Mouse (Mus musculus): ENCODE data around the gene Olfr770. TPM values are rescaled to one million over a fixed set of nuclear protein-coding genes. Genes with fewer than 3 reads are reported as not detected.
"Not testable (repeated sequence)": the region's sequence is repeated elsewhere in the genome, so short reads cannot be mapped to it uniquely, and the experiment has no call there.

Olfr770 gene
- polyA plus RNA-seq (2015; fragmentation: Nextera tagmentation; extraction: Ambion mirVana), result not detected in 2 replicates

GRCm38 (mm10) chr10:129138898-129139297, at the start of gene Olfr770:
Olfr770 (minus strand) TSS chr10:129138998.
- Histone ChIP-seq H3K9ac (ENCODE audit: low read depth, low read length) (no peak within 1 kb of the TSS), H3K27ac (ENCODE audit: low read depth, low read length) (no peak within 1 kb of the TSS), H3K27me3 (replicated peaks; ENCODE audit: control insufficient read depth, insufficient read depth, low read length) (no peaks in the 10 kb centered on the region), H3K4me3 (ENCODE audit: low read depth, low read length) (no peak within 1 kb of the TSS), H3K4me2 (replicated peaks; ENCODE audit: low read depth) (no peak within 1 kb of the TSS), H3K36me3 (ENCODE audit: control insufficient read depth, insufficient read depth) (no peaks in the 10 kb centered on the region), H3K9me3 (ENCODE audit: control insufficient read depth) (no peaks in the 10 kb centered on the region), H3K4me1 (replicated peaks; ENCODE audit: control insufficient read depth, insufficient read depth, low read length) (no peaks in the 10 kb centered on the region)
- TF ChIP-seq CTCF (IDR thresholded peaks at IDR 0.05; ENCODE audit: low read depth), result no peak
- WGBS, result 81% methylated on average over 2 of the region's 2 CpGs
- no peak for ATAC-seq

- H3K27ac ChIP-seq (ENCODE audit: low read depth, low read length); H3K9ac ChIP-seq (ENCODE audit: low read depth, low read length); H3K9me3 ChIP-seq (ENCODE audit: control insufficient read depth); H3K4me1 ChIP-seq (replicated peaks; ENCODE audit: control insufficient read depth, insufficient read depth, low read length); H3K27me3 ChIP-seq (replicated peaks; ENCODE audit: control insufficient read depth, insufficient read depth, low read length); ATAC-seq; H3K4me3 ChIP-seq (ENCODE audit: low read depth, low read length); H3K4me2 ChIP-seq (replicated peaks; ENCODE audit: low read depth); H3K36me3 ChIP-seq (ENCODE audit: control insufficient read depth, insufficient read depth): not testable (repeated sequence)
These were observed 48.5 kb upstream of the Olfr770 start, which contains the start of gene Olfr773 for GRCm38 (mm10) chr10:129187319-129187718. Olfr773 (minus strand) TSS chr10:129187419.

GRCm38 (mm10) chr10:129177821-129178220, 39.0 kb upstream of the Olfr770 start, which contains the start of gene Olfr772:
Olfr772 (minus strand) TSS chr10:129177921.
- not testable (repeated sequence) for H3K36me3 ChIP-seq (ENCODE audit: control insufficient read depth, insufficient read depth); H3K4me3 ChIP-seq (ENCODE audit: low read depth, low read length); H3K9me3 ChIP-seq (ENCODE audit: control insufficient read depth); H3K27me3 ChIP-seq (replicated peaks; ENCODE audit: control insufficient read depth, insufficient read depth, low read length); H3K27ac ChIP-seq (ENCODE audit: low read depth, low read length); H3K9ac ChIP-seq (ENCODE audit: low read depth, low read length); ATAC-seq; H3K4me1 ChIP-seq (replicated peaks; ENCODE audit: control insufficient read depth, insufficient read depth, low read length); H3K4me2 ChIP-seq (replicated peaks; ENCODE audit: low read depth)
- 81% methylated on average over 3 of the region's 4 CpGs for WGBS

- Histone ChIP-seq H3K27ac (ENCODE audit: low read depth, low read length) (no peak within 1 kb of the TSS), H3K9ac (ENCODE audit: low read depth, low read length) (no peak within 1 kb of the TSS), H3K9me3 (ENCODE audit: control insufficient read depth) (no peaks in the 10 kb centered on the region), H3K4me3 (ENCODE audit: low read depth, low read length) (no peak within 1 kb of the TSS), H3K27me3 (replicated peaks; ENCODE audit: control insufficient read depth, insufficient read depth, low read length) (no peaks in the 10 kb centered on the region), H3K4me2 (replicated peaks; ENCODE audit: low read depth) (no peak within 1 kb of the TSS), H3K4me1 (replicated peaks; ENCODE audit: control insufficient read depth, insufficient read depth, low read length) (no peaks in the 10 kb centered on the region), H3K36me3 (ENCODE audit: control insufficient read depth, insufficient read depth) (no peaks in the 10 kb centered on the region)
- 79% methylated on average over 1 of the region's 1 CpGs for WGBS
- no peak for ATAC-seq
- no peak for TF ChIP-seq CTCF (IDR thresholded peaks at IDR 0.05; ENCODE audit: low read depth)
These were observed 25.9 kb upstream of the Olfr770 start, which contains the start of gene Olfr771 for GRCm38 (mm10) chr10:129164651-129165050. Olfr771 (minus strand) TSS chr10:129164751.

DNA sequence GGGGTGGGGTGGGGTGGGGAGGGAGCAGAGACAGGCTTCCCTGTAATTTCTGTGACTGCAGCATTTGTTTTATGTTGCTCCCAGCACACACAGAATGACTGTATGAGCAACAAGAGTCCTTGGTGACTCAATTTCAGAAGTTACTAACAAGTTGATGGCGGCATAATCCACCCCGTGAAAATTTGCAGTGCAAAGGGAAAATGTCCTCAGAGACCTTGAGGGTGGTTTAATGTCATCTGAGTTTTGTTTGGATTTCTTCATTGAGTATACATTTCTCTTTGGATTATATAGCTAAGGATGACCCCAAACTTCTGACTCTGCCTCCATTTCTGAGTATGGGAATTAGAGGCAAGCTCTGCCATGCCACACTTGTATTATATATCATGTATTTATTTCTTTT, 21.0 kb downstream of the Olfr770 start, which contains the start of gene Olfr769:
Gene Olfr769 (minus strand): TSS at position 101 of the 400 bp plus-strand sequence.
- no peaks in the 10 kb centered on the region for H3K27me3 ChIP-seq (replicated peaks; ENCODE audit: control insufficient read depth, insufficient read depth, low read length)
- no peak within 1 kb of the TSS for H3K4me2 ChIP-seq (replicated peaks; ENCODE audit: low read depth)
- ATAC-seq, result no peak
- no peak within 1 kb of the TSS for H3K27ac ChIP-seq (ENCODE audit: low read depth, low read length)
- no peak within 1 kb of the TSS for H3K9ac ChIP-seq (ENCODE audit: low read depth, low read length)
- TF ChIP-seq CTCF (IDR thresholded peaks at IDR 0.05; ENCODE audit: low read depth), result no peak
- H3K9me3 ChIP-seq (ENCODE audit: control insufficient read depth), result no peaks in the 10 kb centered on the region
- H3K4me3 ChIP-seq (ENCODE audit: low read depth, low read length), result no peak within 1 kb of the TSS
- H3K36me3 ChIP-seq (ENCODE audit: control insufficient read depth, insufficient read depth), result no peaks in the 10 kb centered on the region
- no peaks in the 10 kb centered on the region for H3K4me1 ChIP-seq (replicated peaks; ENCODE audit: control insufficient read depth, insufficient read depth, low read length)
- WGBS, result 78% methylated on average over 2 of the region's 2 CpGs

- no peak for TF ChIP-seq CTCF (IDR thresholded peaks at IDR 0.05; ENCODE audit: low read depth)
- Histone ChIP-seq H3K4me2 (replicated peaks; ENCODE audit: low read depth) (no peak overlapping the region), H3K4me1 (replicated peaks; ENCODE audit: control insufficient read depth, insufficient read depth, low read length) (no peaks in the 10 kb centered on the region), H3K4me3 (ENCODE audit: low read depth, low read length) (no peak overlapping the region), H3K27me3 (replicated peaks; ENCODE audit: control insufficient read depth, insufficient read depth, low read length) (no peaks in the 10 kb centered on the region), H3K27ac (ENCODE audit: low read depth, low read length) (no peak overlapping the region), H3K36me3 (ENCODE audit: control insufficient read depth, insufficient read depth) (no peaks in the 10 kb centered on the region), H3K9me3 (ENCODE audit: control insufficient read depth) (no peaks in the 10 kb centered on the region), H3K9ac (ENCODE audit: low read depth, low read length) (no peak overlapping the region)
- no peak for ATAC-seq
- WGBS, result 93% methylated on average over 3 of the region's 3 CpGs
These were observed 23.7 kb downstream of the Olfr770 start for GRCm38 (mm10) chr10:129115146-129115545.

DNA sequence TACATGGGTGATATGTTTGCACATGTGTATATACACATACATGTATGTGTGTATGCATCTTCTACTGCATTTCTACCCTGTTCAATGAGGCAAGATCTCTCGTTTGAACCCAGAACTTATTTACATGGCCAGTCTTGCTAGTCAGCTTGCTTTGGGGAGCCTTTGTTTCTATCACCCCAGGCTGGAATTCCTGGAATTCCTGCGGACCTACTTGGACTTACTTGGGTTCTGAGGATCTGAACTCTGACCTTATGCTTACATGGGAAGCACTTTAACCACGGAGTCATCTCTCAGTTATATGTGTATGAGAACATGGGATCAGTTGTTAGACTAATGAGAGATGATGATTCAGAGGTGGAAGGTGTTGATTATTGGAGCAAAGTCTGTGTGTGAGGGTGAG, 37.6 kb downstream of the Olfr770 start:
- Histone ChIP-seq H3K4me3 (ENCODE audit: low read depth, low read length) (no peak overlapping the region), H3K9ac (ENCODE audit: low read depth, low read length) (no peak overlapping the region), H3K27ac (ENCODE audit: low read depth, low read length) (no peak overlapping the region), H3K4me2 (replicated peaks; ENCODE audit: low read depth) (no peak overlapping the region), H3K36me3 (ENCODE audit: control insufficient read depth, insufficient read depth) (no peaks in the 10 kb centered on the region), H3K9me3 (ENCODE audit: control insufficient read depth) (no peaks in the 10 kb centered on the region), H3K27me3 (replicated peaks; ENCODE audit: control insufficient read depth, insufficient read depth, low read length) (no peaks in the 10 kb centered on the region), H3K4me1 (replicated peaks; ENCODE audit: control insufficient read depth, insufficient read depth, low read length) (no peaks in the 10 kb centered on the region)
- ATAC-seq, result no peak
- 32% methylated on average over 3 of the region's 3 CpGs for WGBS
- TF ChIP-seq CTCF (IDR thresholded peaks at IDR 0.05; ENCODE audit: low read depth), result no peak

All from intestine, postnatal 0 days (tissue).